In genomic region chr10:75834250-75834649, GRCm38 (mm10) we compare ENCODE assay signal across 8 mouse cellular contexts. TPM values are rescaled to one million over a fixed set of nuclear protein-coding genes. Genes with fewer than 3 reads are reported as not detected.
DNase-seq lines count a peak whose midpoint lies in the region; ATAC-seq and TF ChIP-seq lines count a peak whose summit lies in the region.

No protein-coding gene starts in this region.

- no peak for TF ChIP-seq EP300 in liver, embryonic 14.5 days (IDR thresholded peaks at IDR 0.05; ENCODE audit: low read depth)

- peak overlapping the region; percentile 86 for H3K4me2 ChIP-seq in liver, embryonic 14.5 days (ENCODE audit: low read depth)

- no peaks in the 10 kb centered on the region for H3K36me3 ChIP-seq in liver, embryonic 14.5 days (replicated peaks; ENCODE audit: control insufficient read depth, insufficient read depth, low read depth)

- intact Hi-C loops in gastrocnemius, postnatal 14 days (cut with DNase I; ENCODE audit: low total_unique reads) = loop anchor here (5.0 to 10.0 kb wide), 3 partner anchors 67 to 249 kb away; partner anchors contain the start of gene Ggt5
- intact Hi-C loops in left cerebral cortex, postnatal 25 days (cut with DNase I) = loop anchor here (5.0 kb wide), 1 partner anchor 52 kb away; the partner anchor contains the start of genes Gm20441 and Gstt3

- TF ChIP-seq CTCF in liver, embryonic 14.5 days (IDR thresholded peaks at IDR 0.05; ENCODE audit: low read depth) = 0 out of 2 replicates have a peak, but pooled peaks have one; percentile 15

- H3K9ac ChIP-seq in liver, embryonic 14.5 days (replicated peaks) = peak overlapping the region; percentile 66

- H3K4me1 ChIP-seq in liver, embryonic 14.5 days (replicated peaks; ENCODE audit: control insufficient read depth in 2 of 2, insufficient read depth in 2 of 2, low read length in 1 of 2) = peaks cover 35 to 41% of the 10 kb centered on the region in 2 experiments

- H3K27me3 ChIP-seq in liver, embryonic 14.5 days (ENCODE audit: control insufficient read depth, insufficient read depth, low read length) = no peaks in the 10 kb centered on the region

- DNase-seq in adrenal gland, adult 8-10 months = peak; percentile 68
- peak; percentile 70 to 80 for DNase-seq in cerebellum, postnatal 14 days
- peak; percentile 81 for DNase-seq in gastrocnemius, postnatal 14 days
- DNase-seq in induced T-regulatory cell, adult 2 months (ENCODE audit: low read depth) = peak; percentile 88
- peak; percentile 49 to 66 (median 63) for DNase-seq in liver, embryonic 14.5 days (ENCODE audit: low read depth in 3 of 3, low spot score in 3 of 3)
- peak; percentile 79 for DNase-seq in neural tube, embryonic 10.5 days (ENCODE audit: extremely low spot score, low spot score)
- DNase-seq in testis, postnatal 14 days (ENCODE audit: low spot score) = peak; percentile 68
- DNase-seq in left cerebral cortex, postnatal 25 days (ENCODE audit: low spot score in 2 of 2) = no peak

- peak; percentile 22 for ATAC-seq in liver, embryonic 14.5 days (ENCODE audit: insufficient read depth)

- peak overlapping the region; percentile 60 to 62 for H3K4me3 ChIP-seq in liver, embryonic 14.5 days (ENCODE audit: insufficient read depth in 1 of 2, low read depth in 2 of 2, low read length in 2 of 2)

- no peaks in the 10 kb centered on the region for H3K9me3 ChIP-seq in liver, embryonic 14.5 days (ENCODE audit: control insufficient read depth, low read length)

- H3K27ac ChIP-seq in liver, embryonic 14.5 days = peak overlapping the region; percentile 59

- 10% methylated on average over 21 of the region's 21 CpGs for WGBS in liver, embryonic 14.5 days (ENCODE audit: insufficient replicate concordance)

RNA-seq across cellular contexts. Expression of gene Gstt2, which starts 3.0 kb away (rescaled TPM):
- total RNA-seq in adrenal gland, adult 8-10 months (2022) = 10 to 100 TPM; 25.4 to 67.6 (median 45.9) TPM
- 1 to 10 TPM; 5.6 to 6.9 TPM for total RNA-seq in gastrocnemius, postnatal 14 days (2021)
- 33.8 and 36.4 TPM in 2 replicates for polyA plus RNA-seq in liver, embryonic 14.5 days (2012; rRNA removed)
- 42.7 and 43.7 TPM in 2 replicates for polyA plus RNA-seq in liver, embryonic 14.5 days (2014; fragmentation: Nextera tagmentation; extraction: Ambion mirVana)
- 1 to 10 TPM; 4.0 to 5.5 TPM for total RNA-seq in left cerebral cortex, postnatal 25 days (2021)

RNA-seq across cellular contexts. Expression of gene Gstt4, which starts 11.9 kb away (rescaled TPM):
- total RNA-seq in adrenal gland, adult 8-10 months (2022) = not detected
- not detected for total RNA-seq in gastrocnemius, postnatal 14 days (2021)
- not detected in 2 replicates for polyA plus RNA-seq in liver, embryonic 14.5 days (2012; rRNA removed)
- 0.10 TPM in 1 of 2 replicates, not detected in the other for polyA plus RNA-seq in liver, embryonic 14.5 days (2014; fragmentation: Nextera tagmentation; extraction: Ambion mirVana)
- total RNA-seq in left cerebral cortex, postnatal 25 days (2021) = not detected

RNA-seq across cellular contexts. Expression of gene Mif, which starts 25.8 kb away (rescaled TPM):
- total RNA-seq in adrenal gland, adult 8-10 months (2022) = 100 to 1,000 TPM; 253 to 280 (median 275) TPM
- total RNA-seq in gastrocnemius, postnatal 14 days (2021) = 100 to 1,000 TPM; 155 to 170 TPM
- 846 and 879 TPM in 2 replicates for polyA plus RNA-seq in liver, embryonic 14.5 days (2012; rRNA removed)
- polyA plus RNA-seq in liver, embryonic 14.5 days (2014; fragmentation: Nextera tagmentation; extraction: Ambion mirVana) = 746 and 755 TPM in 2 replicates
- total RNA-seq in left cerebral cortex, postnatal 25 days (2021) = 100 to 1,000 TPM; 522 to 530 TPM

RNA-seq across cellular contexts. Expression of gene Gstt1, which starts 35.9 kb away (rescaled TPM):
- total RNA-seq in adrenal gland, adult 8-10 months (2022) = 10 to 100 TPM; 49.4 to 80.4 (median 66.3) TPM
- 1 to 10 TPM; 7.0 to 8.2 TPM for total RNA-seq in gastrocnemius, postnatal 14 days (2021)
- 71.5 and 90.6 TPM in 2 replicates for polyA plus RNA-seq in liver, embryonic 14.5 days (2012; rRNA removed)
- polyA plus RNA-seq in liver, embryonic 14.5 days (2014; fragmentation: Nextera tagmentation; extraction: Ambion mirVana) = 68.8 and 75.7 TPM in 2 replicates
- total RNA-seq in left cerebral cortex, postnatal 25 days (2021) = 1 to 10 TPM; 6.2 to 7.0 TPM

RNA-seq across cellular contexts. Expression of gene Gstt3, which starts 53.0 kb away (rescaled TPM):
- 10 to 100 TPM; 28.7 to 37.8 (median 34.4) TPM for total RNA-seq in adrenal gland, adult 8-10 months (2022)
- total RNA-seq in gastrocnemius, postnatal 14 days (2021) = 1 to 10 TPM; 5.3 to 7.5 TPM
- 5.3 and 5.5 TPM in 2 replicates for polyA plus RNA-seq in liver, embryonic 14.5 days (2012; rRNA removed)
- polyA plus RNA-seq in liver, embryonic 14.5 days (2014; fragmentation: Nextera tagmentation; extraction: Ambion mirVana) = 9.4 and 12.0 TPM in 2 replicates
- total RNA-seq in left cerebral cortex, postnatal 25 days (2021) = 1 to 10 TPM; 1.1 to 1.4 TPM

Comparison
In these comparisons a context has a peak if more than half of its experiments do, and no peak if none do; other contexts are left out.
1. DNase-seq: peak in adrenal gland, adult 8-10 months (single experiment), cerebellum, postnatal 14 days (2 of 2), gastrocnemius, postnatal 14 days (single experiment), induced T-regulatory cell, adult 2 months (single experiment), liver, embryonic 14.5 days (3 of 3), neural tube, embryonic 10.5 days (single experiment) and testis, postnatal 14 days (single experiment); none in left cerebral cortex, postnatal 25 days (0 of 2).